Mouse (Mus musculus): ENCODE measurements around the gene Mmd. TPM values are rescaled to one million over a fixed set of nuclear protein-coding genes. Genes with fewer than 3 reads are reported as not detected.

Mmd gene
- total and polyA plus RNA-seq, 3 experiments, result 2.0 to 10.7 (median 6.1) TPM

DNA sequence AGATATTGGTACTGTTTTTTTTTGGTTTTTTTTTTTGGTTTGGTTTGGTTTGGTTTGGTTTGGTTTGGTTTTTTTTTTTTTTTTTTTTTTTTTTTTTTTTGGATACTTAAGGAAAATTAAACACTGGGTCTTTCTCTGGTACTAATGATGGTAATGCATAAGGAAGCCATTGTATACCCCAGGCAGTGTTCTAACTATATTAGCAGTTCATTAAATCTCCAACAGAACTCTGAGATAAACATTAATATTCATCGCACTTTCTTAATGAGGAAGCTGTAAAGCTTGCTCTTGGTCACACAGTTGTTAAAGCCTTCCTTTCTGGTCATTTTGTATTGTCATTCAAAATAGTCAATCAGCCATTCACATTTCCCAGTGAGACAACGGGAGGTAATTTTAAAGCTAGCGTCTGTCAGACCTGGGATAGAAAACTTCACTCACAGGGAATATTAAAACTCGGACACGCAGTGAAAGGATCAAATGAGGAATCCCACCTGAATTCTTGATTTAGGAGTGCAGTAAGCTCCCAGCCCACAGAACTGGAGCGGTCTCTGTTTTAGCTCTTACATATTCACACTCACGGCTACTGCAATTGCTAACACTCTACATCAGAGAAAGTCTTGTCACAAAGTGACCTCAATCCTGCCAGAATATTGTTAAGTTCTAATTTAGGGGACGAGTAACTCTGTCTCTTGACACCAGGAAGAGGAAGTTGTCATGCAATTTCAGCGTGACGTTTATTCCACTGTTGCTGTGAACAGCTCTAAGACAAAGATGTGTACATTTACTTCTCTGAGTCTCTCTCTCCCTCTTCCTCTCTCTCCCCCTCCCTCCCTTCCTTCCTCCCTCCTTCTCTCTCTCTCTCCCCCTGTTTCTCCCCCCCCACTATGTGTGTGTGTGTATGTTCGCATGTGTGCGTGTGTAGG is 22.0 kb upstream of the Mmd start:
- Histone ChIP-seq H3K27me3 (ENCODE audit: insufficient read depth, low read length) (no peaks in the 10 kb centered on the region), H3K36me3 (replicated peaks) (no peaks in the 10 kb centered on the region), H3K4me3 (ENCODE audit: low read depth, low read length) (no peak overlapping the region), H3K4me1 (ENCODE audit: insufficient read depth, low read depth, low read length) (peaks cover 11% of the 10 kb centered on the region), H3K9me3 (replicated peaks) (peaks cover 13% of the 10 kb centered on the region)
- ATAC-seq (ENCODE audit: extremely low read depth, insufficient number of reproducible peaks, low FRiP score, poor library complexity, severe bottlenecking), result no peak
- DNase-seq (ENCODE audit: low spot score), result no peak
- TF ChIP-seq CTCF (IDR thresholded peaks at IDR 0.05; ENCODE audit: low read depth, low read length) (no peak), GATA2 (IDR thresholded peaks at IDR 0.05; ENCODE audit: borderline replicate concordance, low read depth, low read length) (no peak), GATA1 (IDR thresholded peaks at IDR 0.05; ENCODE audit: borderline replicate concordance, low read length) (no peak), POLR2AphosphoS5 (IDR thresholded peaks at IDR 0.05; ENCODE audit: insufficient replicate concordance, low read depth, low read length) (no peak), TAL1 (conservative IDR thresholded peaks at IDR 0.05; ENCODE audit: low read depth, low read length) (no peak)

DNA sequence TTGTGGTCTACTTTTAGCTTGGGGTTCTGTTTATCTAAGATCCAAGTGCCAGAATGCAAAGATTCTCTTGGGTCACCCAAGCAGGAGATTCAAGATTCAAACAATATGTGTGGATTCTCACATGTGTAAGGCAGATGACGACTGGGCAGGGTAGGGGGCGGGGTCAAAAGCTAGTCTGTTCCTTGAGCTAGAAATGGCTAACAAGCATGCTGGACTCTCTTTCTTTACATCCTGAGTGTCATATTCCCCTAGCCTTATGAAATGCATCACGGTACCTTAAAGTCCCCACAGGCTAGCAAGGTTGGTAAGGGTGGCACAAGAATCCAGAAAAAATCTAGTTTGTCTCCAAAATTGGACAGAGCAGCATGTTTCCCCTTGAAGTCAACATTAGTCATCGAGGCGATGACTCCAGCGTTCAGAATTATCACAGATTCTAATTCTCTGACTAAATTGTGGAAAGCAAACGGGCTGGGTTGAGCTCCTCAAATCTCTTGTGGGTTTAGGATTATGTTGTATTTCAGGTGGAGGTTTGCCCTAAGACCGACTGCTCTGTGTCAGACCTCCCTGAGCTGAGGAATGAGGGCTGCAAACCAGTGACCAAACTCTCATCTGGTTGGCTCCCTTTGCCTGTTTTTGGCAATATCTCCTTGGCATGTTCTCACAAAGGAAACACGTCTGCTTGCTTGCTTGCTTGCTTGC is 20.9 kb upstream of the Mmd start:
- no peak for TF ChIP-seq CTCF (IDR thresholded peaks at IDR 0.05; ENCODE audit: low read depth, low read length)
- no peak for TF ChIP-seq TAL1 (conservative IDR thresholded peaks at IDR 0.05; ENCODE audit: low read depth, low read length)
- TF ChIP-seq GATA2 (IDR thresholded peaks at IDR 0.05; ENCODE audit: borderline replicate concordance, low read depth, low read length), result no peak
- TF ChIP-seq GATA1 (IDR thresholded peaks at IDR 0.05; ENCODE audit: borderline replicate concordance, low read length), result no peak
- no peak for TF ChIP-seq POLR2AphosphoS5 (IDR thresholded peaks at IDR 0.05; ENCODE audit: insufficient replicate concordance, low read depth, low read length)
- no peak for ATAC-seq (ENCODE audit: extremely low read depth, insufficient number of reproducible peaks, low FRiP score, poor library complexity, severe bottlenecking)
- Histone ChIP-seq H3K36me3 (replicated peaks) (no peaks in the 10 kb centered on the region), H3K4me3 (ENCODE audit: low read depth, low read length) (no peak overlapping the region), H3K4me1 (ENCODE audit: insufficient read depth, low read depth, low read length) (peaks cover 11% of the 10 kb centered on the region), H3K9me3 (replicated peaks) (peaks cover 16% of the 10 kb centered on the region), H3K27me3 (ENCODE audit: insufficient read depth, low read length) (no peaks in the 10 kb centered on the region)
- DNase-seq (ENCODE audit: low spot score), result no peak

DNA sequence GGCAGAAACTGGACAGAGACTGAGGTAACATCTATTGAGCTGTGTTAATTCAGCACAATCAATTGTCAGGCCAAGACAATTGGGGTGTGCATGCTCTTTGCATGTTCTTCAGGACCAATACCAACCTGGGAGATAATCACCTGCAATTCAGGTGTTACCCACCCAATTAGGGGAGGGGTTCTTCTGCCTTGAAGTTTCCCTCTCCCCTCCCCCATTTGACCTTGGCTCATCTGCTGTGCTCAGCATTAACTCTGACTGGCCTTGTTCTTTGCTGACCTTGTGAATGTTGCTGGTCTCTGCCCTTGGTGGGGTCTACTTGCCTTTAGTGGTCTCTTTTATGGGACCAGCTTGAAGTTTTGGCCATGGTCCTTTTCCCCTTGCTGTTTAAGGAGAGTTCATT is 19.5 kb upstream of the Mmd start:
- DNase-seq (ENCODE audit: low spot score), result no peak
- TF ChIP-seq GATA1 (IDR thresholded peaks at IDR 0.05; ENCODE audit: borderline replicate concordance, low read length), result no peak
- no peak for TF ChIP-seq TAL1 (conservative IDR thresholded peaks at IDR 0.05; ENCODE audit: low read depth, low read length)
- TF ChIP-seq CTCF (IDR thresholded peaks at IDR 0.05; ENCODE audit: low read depth, low read length), result no peak
- no peak for TF ChIP-seq POLR2AphosphoS5 (IDR thresholded peaks at IDR 0.05; ENCODE audit: insufficient replicate concordance, low read depth, low read length)
- no peak overlapping the region for H3K4me3 ChIP-seq (ENCODE audit: low read depth, low read length)
- ATAC-seq (ENCODE audit: extremely low read depth, insufficient number of reproducible peaks, low FRiP score, poor library complexity, severe bottlenecking), result no peak
- H3K9me3 ChIP-seq (replicated peaks), result peaks cover 16% of the 10 kb centered on the region
- no peaks in the 10 kb centered on the region for H3K27me3 ChIP-seq (ENCODE audit: insufficient read depth, low read length)
- peaks cover 8% of the 10 kb centered on the region for H3K4me1 ChIP-seq (ENCODE audit: insufficient read depth, low read depth, low read length)
- no peaks in the 10 kb centered on the region for H3K36me3 ChIP-seq (replicated peaks)

- no peak for ATAC-seq (ENCODE audit: extremely low read depth, insufficient number of reproducible peaks, low FRiP score, poor library complexity, severe bottlenecking)
- no peak for DNase-seq (ENCODE audit: low spot score)
- TF ChIP-seq CTCF (IDR thresholded peaks at IDR 0.05; ENCODE audit: low read depth, low read length), result no peak
- no peak for TF ChIP-seq GATA1 (IDR thresholded peaks at IDR 0.05; ENCODE audit: borderline replicate concordance, low read length)
- TF ChIP-seq GATA2 (IDR thresholded peaks at IDR 0.05; ENCODE audit: borderline replicate concordance, low read depth, low read length), result no peak
- TF ChIP-seq POLR2AphosphoS5 (IDR thresholded peaks at IDR 0.05; ENCODE audit: insufficient replicate concordance, low read depth, low read length), result no peak
- no peak for TF ChIP-seq TAL1 (conservative IDR thresholded peaks at IDR 0.05; ENCODE audit: low read depth, low read length)
- peaks cover 2% of the 10 kb centered on the region; the same call in 1 of the 2 replicates for H3K4me1 ChIP-seq (ENCODE audit: insufficient read depth, low read depth, low read length)
- peaks cover 11% of the 10 kb centered on the region for H3K9me3 ChIP-seq (replicated peaks)
- no peaks in the 10 kb centered on the region for H3K27me3 ChIP-seq (ENCODE audit: insufficient read depth, low read length)
- H3K36me3 ChIP-seq (replicated peaks), result no peaks in the 10 kb centered on the region
- H3K4me3 ChIP-seq (ENCODE audit: low read depth, low read length), result no peak overlapping the region
Measured at GRCm38 (mm10) chr11:90230671-90231070, 18.6 kb upstream of the Mmd start.

- Histone ChIP-seq H3K27me3 (ENCODE audit: insufficient read depth, low read length) (no peaks in the 10 kb centered on the region), H3K4me3 (ENCODE audit: low read depth, low read length) (no peak overlapping the region), H3K4me1 (ENCODE audit: insufficient read depth, low read depth, low read length) (peaks cover 2% of the 10 kb centered on the region; the same call in 1 of the 2 replicates), H3K36me3 (replicated peaks) (no peaks in the 10 kb centered on the region), H3K9me3 (replicated peaks) (0 out of 2 replicates have a peak, but pooled peaks cover 7% of the 10 kb centered on the region)
- no peak for ATAC-seq (ENCODE audit: extremely low read depth, insufficient number of reproducible peaks, low FRiP score, poor library complexity, severe bottlenecking)
- TF ChIP-seq CTCF (IDR thresholded peaks at IDR 0.05; ENCODE audit: low read depth, low read length) (no peak), TAL1 (conservative IDR thresholded peaks at IDR 0.05; ENCODE audit: low read depth, low read length) (no peak), POLR2AphosphoS5 (IDR thresholded peaks at IDR 0.05; ENCODE audit: insufficient replicate concordance, low read depth, low read length) (no peak), GATA1 (IDR thresholded peaks at IDR 0.05; ENCODE audit: borderline replicate concordance, low read length) (no peak), GATA2 (IDR thresholded peaks at IDR 0.05; ENCODE audit: borderline replicate concordance, low read depth, low read length) (no peak)
- DNase-seq (ENCODE audit: low spot score), result no peak
Measured at GRCm38 (mm10) chr11:90231631-90232030, 17.6 kb upstream of the Mmd start.

- TF ChIP-seq POLR2AphosphoS5 (IDR thresholded peaks at IDR 0.05; ENCODE audit: insufficient replicate concordance, low read depth, low read length), result no peak
- H3K27me3 ChIP-seq (ENCODE audit: insufficient read depth, low read length), result no peaks in the 10 kb centered on the region
- H3K36me3 ChIP-seq (replicated peaks), result no peaks in the 10 kb centered on the region
- DNase-seq (ENCODE audit: low spot score) (no peak), ATAC-seq (ENCODE audit: extremely low read depth, insufficient number of reproducible peaks, low FRiP score, poor library complexity, severe bottlenecking) (no peak)
- 0 out of 2 replicates have a peak, but pooled peaks cover 10% of the 10 kb centered on the region for H3K9me3 ChIP-seq (replicated peaks)
- peaks cover 2% of the 10 kb centered on the region; the same call in 1 of the 2 replicates for H3K4me1 ChIP-seq (ENCODE audit: insufficient read depth, low read depth, low read length)
- H3K4me3 ChIP-seq (ENCODE audit: low read depth, low read length), result no peak overlapping the region
Measured at GRCm38 (mm10) chr11:90232685-90233084, 16.6 kb upstream of the Mmd start.

Measured in G1E (cell line).